Mouse (Mus musculus) c-Kit-positive CD71-negative TER-119-negative erythroid progenitor cells, embryonic 14.5 days (primary cell): ENCODE results near the gene Cfap97d2.

Experiments
- DNase-seq: peaks from one replicate; pipeline ENCODE4 v3.0.0-alpha.2; 2013; ENCODE audit warnings: low read depth

Cfap97d2 gene

DNA sequence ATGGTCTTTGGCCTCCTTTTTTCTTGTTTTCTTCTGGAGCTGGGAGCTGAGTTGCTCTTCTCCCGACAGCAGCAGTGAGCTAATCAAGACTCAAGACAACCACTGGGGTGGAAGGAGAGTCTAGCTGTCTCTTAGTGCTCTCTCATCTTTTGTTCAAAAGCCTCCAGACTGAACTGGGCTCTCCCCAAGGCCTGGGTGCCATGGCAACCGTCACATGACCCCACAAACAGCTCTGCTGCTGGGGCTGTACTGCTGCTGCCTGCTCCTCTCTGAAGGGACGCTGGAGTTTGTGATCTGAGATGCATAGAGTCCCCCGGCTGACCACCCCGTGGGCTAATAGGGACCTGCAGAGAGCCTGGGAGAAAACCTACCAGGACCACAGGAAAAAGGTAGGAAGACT, at the start of gene Cfap97d2:
Gene Cfap97d2 (plus strand): TSS at position 222 of the 400 bp plus-strand sequence.
- no peak for DNase-seq

DNA sequence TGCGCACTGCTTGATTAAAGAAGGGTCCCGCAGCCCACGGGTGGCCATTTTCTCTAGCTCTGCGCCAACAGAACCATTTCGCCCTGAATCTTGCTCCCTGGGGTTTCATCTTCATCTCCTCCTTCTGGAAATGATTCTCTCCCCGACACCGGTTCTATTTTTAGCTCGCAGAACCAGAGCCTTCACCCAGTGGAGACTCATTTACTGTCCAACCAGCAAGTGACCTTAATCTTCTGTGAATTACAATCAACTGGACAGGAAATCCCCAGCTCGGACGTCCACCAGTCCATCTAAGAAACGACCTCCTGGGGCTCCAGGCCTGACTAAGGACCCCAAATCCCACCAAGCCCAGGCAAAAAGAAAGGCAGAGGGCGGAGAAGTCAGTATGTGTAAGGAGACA, 48.2 kb upstream of the Cfap97d2 start:
- no peak for DNase-seq

DNA sequence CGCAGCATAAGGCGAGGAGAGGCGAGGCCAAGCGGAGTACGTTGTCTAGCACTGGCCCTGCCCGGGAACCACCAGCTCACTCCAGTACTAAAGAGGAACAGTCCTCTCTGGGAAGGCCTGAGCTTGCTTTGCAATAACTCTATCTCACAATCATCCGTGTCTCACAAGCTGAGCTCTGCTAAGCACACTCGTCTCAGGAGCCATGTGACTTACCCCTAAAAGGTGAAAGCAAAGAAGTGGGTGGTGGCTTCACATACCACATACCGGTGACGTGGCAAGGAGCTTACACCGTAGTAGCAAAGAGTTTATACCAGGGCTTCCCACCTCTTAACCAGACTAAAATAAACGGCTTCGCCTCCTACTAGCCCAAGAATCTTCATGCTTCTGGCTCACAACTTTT, 45.4 kb upstream of the Cfap97d2 start:
- no peak for DNase-seq

DNA sequence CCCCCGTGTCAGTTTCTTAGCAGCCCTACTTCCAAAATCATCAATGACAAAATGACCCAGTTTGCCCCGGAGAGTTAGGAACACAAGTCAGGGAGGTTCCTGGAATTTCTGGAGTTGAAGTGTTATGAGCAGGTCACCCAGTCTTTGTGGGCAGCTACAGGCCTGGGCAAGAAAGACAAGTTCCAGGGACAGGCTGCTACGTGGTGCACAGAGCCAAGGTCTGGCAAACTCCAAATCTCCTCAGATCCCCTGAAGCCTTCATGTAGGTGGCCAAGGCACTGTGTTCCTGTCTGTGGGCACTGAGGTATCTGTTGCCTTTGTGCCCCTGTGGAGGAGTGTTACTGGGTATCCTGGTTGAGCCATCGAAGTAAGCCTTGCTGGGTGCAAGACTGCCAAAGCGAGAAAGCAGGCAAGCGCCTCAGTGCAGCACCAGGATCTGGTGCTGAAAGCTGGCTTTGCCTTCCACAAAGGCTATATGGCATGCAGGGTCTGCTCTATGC, 40.9 kb upstream of the Cfap97d2 start:
- no peak for DNase-seq

DNA sequence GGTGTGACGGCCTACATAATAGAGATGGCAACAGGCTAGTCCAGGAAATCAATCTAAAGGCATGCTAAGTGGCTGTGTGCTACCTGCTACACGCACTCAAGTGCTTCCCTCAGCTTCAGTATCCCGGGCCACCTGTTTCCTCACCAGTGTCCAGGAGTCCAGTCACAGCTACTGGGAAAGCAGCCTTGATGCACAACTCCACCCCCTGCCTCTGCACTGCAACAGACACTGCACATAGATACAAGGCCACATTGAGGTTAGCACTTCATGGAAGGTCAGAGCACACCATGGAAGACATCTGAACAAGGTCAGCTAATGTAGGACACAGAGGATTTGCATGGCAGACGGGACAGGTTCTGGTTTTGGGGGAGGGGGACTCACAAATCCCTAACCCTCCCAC, 40.2 kb upstream of the Cfap97d2 start:
- no peak for DNase-seq

DNA sequence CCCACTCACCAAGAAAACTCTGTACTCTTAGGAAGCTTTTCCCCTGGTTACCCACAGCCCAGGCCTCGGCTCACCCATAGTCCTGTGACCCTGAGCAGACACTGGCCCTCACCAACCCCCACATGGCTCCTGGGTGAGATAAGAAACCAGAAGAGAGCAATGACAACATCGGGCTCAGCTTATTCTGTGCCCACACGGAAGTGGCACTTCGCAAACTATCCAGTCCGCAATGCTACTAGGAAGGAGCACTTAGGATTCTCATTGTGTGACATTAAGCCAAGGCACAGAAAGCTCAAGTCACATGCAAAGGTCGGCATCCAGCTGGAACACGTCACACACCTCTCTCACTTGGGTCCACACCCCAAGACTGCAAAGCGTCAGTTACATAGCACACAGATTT, 39.7 kb upstream of the Cfap97d2 start:
- DNase-seq: no peak

DNA sequence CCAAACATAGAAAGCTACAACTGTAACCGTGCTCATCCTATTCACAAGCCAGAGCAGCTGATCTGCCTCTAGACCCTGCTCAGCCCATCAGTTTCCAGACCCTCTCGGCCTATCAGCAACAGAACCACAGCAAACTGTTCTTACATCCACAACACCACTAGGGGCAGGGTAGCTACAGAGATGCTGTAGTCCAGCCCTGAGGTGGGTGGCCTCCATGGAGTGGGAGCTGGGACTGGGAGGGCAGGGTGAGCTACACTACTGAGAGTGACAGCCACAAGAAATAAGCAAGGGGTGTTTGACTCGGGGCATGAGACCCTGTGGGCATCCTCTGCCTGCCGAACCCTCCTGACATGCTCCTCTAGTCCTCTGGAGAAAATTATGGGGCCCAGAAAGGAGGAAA, 37.8 kb upstream of the Cfap97d2 start:
- no peak for DNase-seq

DNA sequence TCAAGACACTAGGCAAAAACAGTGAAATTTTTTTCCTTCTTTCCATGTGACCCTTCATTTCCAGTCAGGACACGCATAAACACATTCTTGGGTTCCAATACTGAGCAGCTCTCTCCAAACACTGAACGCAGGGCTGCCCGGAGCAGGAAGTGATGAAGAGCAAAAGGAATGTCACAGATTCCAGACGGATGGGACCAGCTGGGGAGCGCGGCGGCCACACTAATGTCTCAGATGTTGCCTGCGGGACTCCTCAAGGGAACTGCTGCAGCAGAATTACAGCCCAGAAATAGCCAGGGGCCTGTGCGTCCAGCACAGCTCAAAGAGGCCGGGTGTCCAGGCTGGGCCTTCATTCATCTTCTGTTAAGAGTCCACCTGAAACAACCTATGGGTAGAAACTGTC, 37.3 kb upstream of the Cfap97d2 start:
- DNase-seq: no peak

DNA sequence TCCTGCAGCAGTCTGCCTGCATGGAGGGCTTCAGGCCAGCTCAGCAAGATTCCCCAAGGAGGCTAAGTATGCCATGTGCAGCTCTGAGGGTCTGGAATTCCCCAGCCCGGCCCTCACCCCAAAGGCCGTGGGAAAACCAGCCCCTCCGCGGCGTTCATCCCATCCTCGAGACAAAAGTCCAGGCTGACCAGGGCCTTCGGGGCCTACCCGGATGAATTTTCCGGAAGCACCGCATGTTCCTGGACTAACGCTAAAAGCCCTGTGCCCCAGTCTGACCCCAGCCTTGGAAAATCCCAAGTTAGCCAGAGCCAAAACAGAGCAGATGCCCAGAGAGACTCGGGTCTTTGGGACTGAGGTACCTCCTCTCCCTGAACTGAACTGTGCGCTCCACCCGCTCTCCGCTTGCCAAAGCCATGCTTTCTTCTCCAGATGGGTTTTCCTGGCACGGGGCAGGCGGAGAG, 35.6 kb upstream of the Cfap97d2 start:
- no peak for DNase-seq

DNA sequence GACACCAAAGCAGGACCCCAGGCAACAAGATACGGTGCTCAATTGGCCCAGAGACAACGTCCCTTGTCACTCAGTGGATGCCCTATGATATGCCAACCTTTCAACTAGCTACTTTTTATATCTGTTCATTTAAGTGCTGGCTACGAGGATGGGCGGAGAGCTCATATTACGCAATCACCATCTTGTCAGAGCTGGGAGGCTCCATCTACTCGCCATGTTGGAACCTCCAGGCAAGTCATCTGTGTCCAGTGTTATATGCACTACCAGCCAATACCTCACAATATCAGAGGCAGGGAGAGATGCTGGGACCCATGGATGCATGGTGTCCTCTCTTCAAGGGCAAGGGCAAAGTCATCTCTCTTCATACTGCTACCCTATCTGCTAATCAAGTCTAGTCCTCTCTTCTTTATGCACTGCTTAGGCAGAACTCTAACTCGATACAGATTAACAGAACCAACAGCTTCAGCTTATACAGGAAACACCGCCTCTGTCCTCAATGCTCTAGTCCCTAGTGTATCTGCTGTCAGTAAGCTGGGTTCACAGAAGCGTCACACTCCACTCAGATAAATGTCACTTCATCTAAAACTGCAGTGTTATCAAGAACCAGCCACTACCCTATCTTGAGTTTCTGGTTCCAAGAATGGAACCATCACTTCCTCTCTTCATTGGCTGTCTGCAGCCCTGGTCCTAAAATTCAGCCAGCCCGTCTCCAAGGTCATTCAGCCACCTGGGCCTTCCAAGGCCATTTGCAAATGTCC, 34.3 kb upstream of the Cfap97d2 start:
- no peak for DNase-seq

DNA sequence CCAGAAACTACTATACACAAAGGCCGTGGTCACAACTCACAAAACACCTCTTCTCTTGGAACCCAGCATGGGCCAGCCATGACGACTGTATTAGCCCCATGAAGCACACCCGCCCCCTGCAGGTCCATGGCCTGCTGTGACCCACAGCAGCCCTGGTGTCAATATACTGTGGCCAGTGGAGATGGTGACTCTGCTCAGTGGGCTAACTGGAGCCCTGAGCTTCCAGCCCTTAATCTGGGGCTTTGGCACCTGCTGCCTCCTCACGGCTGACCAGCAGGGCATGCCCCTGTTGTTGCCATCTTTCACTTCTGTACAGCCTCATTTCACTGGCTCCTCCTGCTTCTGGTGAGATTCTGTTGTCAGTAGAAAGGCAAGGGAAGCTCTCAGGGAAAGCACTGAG, 32.5 kb upstream of the Cfap97d2 start:
- no peak for DNase-seq

DNA sequence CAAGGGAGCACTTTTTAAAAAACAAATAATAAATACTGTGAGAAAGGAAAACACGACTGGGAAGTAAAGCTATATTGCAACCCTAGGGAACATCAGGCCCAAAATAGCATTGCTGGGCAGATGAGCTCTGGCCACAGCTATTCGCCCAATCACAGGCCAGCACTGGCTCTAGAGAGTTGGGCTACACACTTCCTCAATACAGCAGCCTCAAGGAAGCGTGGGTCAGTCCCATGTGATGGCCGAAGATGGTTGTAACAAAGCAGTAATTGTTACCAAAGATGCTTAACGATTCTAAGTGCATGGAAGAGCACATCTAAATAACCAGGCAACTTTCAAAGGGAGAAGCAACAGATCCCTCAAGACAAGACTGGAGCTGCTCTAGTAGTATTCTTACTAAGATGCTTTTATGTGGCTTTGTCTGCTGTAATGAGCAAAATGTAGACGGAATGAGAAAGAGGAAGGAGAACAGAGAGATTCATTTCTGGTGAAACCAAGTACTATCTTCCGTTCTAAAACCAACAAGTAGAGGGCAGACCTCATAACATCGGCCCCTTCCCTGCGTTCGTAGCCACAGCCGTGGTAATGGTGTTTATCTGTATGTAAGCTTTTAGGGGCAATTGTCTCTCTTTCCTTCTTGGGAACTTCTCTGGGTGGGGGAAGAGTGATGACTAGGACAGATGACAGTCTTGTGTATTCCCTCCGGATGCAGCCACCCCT, 31.2 kb upstream of the Cfap97d2 start:
- no peak for DNase-seq

DNA sequence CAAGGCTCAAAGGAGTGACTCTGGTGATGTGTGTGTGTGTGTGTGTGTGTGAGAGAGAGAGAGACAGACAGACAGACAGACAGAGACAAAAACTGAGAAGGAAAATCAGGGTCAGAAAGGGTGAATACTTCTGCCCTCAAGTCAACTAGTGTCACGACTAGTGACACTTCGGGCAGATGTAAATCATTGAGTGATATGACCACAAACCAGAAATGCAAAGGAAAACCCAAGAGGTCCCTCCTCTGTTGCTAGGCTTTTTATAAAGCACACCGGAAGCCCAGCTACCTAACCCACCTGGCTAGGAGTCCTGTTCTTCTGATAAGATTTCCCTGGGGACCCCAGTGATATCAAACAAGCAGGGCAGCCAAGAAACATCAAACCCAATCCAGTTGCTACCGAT, 30.6 kb upstream of the Cfap97d2 start:
- DNase-seq: no peak

DNA sequence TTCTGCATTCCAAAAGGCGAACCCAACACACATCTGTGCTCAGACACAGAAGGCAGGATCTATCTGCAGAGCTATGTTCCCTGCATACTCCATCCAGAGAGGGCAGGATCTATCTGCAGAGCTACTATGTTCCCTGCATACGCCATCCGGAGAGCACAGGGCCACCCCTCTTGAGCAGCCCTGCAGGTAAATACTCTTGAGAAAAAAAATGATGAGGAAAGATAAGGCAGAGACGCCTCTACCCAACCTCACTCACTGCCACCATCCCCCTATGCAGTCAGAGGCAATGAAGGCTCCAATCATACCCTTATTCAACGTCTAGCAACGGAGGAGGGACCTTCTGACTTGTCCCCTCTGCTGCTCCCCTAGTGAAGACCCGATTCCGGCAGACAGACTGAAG, 30.2 kb upstream of the Cfap97d2 start:
- DNase-seq: no peak

DNA sequence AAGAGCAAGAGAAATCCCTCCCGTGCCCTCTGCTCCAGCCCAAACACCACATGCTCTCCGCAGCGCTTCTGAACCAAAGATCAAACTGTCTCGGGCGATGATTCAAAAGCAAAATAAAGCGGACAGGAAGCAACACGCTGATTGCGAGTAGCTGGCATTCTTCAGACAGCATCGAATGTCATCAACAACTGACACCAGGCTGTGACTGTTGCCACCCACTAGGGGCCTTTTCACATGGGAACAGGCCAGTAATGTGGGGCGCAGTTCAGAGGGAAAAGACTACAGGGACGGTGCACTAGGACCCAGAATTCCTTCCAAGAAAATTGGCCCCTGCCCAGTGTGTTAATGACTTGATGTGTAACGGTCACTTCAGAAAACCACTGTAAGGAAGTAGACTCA, 29.4 kb upstream of the Cfap97d2 start:
- DNase-seq: no peak

DNA sequence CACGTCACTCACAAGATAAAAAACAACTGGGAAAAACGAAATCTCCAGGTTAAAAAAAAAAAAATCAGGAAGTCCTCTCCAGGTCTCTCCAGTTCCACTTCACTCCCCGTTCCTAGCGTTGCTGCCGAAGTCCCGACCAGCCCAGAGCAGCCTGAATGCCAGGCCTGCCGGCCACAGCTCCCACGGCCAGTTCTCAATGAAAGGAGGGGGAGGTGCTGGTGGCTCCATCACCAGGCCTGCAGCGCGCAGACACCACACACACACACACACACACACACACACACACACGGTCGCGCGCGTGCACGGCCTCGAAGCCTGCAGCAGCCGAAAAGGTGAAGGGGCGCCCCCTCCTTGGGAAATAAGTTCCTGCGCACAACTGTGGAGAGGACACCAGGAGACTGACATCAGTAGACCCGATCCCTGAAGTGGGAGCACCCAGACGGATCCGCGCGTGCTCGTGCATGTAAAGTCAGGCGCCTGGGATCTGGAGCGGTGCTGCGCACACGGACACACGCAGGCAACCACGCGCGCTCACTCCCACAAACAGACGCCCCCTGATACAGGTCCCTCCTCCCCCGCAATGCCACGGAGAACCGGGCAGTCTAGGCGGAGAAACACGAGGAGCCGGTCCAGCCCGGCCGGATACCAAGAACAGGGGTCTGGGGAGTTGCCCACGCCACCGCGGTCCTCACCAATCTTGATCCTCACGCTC, 28.8 kb upstream of the Cfap97d2 start:
- DNase-seq: no peak

DNA sequence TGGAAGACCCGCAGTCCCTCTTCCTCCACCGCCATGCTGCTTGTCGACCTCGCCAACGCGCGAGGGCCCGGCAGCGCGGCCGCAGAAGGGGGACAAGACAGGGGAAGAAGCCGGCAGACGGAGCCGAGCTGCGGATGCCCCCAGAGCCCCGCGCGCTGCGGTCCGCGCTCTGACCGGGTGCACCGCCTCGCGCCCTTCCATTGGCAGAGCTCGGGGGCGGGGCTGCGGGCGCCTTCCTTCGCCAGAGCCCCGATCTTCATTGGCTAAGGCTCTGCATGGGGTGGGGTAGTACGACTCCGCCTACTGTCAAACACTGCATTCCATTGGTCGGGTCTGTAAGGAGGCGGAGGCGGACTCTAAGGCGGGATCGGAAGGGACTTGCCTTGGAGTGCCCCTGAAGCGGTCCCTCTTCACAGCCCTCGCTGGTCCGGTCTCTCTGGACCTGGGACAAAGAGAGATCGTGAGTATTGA, 28.2 kb upstream of the Cfap97d2 start, which contains the start of gene Rasa3:
Gene Rasa3 (minus strand): TSS at position 191 of the 471 bp plus-strand sequence.
- peak; percentile 92 for DNase-seq

DNA sequence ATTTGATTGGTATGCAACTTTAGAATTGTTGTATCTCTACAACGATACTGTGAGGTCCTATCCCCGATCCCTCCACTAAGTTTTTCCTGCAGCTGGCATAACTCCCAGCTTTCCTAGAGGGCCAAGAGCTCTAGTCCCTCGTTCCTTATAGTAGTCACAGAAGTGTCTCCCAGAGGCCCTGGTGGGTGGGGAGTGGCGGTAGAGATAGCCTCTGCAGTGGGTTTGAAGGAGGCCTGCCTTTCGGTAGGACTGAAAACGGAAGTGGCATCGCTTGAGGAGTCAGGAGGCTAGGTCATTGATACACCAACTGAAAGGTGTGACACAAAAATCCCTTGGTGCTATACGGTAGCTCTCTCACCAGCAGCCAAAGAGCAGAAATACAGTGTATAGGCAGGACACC, 27.5 kb upstream of the Cfap97d2 start:
- DNase-seq: no peak

DNA sequence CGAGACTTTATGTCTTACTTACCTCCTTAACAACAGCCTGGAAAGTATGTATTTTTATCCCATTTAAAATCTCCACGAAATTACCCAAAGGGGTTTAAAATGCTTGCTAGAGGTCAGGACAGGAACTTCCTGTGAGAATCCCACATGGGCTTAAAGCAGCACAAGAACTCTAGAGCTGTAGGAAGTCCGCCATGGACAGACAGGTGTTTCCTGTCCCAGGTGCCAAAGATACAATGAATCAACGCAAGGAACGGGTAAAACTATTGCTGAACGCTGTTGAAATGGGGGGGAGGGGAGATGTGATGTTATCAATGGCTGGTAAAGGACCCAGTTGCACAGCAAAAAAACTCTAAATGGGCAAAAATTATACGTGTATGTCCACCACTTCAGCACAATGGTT, 21.6 kb upstream of the Cfap97d2 start:
- DNase-seq: no peak

DNA sequence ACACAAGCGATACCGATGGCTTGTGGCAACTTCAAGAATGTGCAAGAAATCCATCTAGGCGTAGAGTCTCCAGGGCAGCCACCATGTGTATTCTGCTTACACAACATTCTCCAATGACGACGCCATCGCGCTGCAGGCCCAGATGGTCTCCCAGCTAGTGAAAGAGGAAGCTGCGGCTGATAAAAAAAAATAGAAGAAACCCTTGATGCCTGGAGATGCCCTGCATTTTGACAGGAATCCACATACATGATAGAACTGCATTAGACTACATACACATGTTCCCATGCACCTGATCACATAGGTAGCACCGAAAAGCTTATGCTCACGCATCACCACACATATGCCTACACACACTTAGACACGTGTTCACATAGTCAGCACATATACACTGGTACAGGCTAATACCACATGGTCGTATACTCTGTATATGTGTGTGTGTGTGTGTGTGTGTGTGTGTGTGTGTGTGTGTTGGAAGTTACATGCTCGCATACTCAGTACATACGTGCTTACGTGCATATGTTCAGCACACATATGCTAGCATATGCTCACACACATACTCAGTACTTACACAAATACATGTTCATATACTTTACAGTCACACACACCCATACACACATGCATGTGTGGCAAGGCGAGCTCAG, 19.9 kb upstream of the Cfap97d2 start:
- DNase-seq: no peak

DNA sequence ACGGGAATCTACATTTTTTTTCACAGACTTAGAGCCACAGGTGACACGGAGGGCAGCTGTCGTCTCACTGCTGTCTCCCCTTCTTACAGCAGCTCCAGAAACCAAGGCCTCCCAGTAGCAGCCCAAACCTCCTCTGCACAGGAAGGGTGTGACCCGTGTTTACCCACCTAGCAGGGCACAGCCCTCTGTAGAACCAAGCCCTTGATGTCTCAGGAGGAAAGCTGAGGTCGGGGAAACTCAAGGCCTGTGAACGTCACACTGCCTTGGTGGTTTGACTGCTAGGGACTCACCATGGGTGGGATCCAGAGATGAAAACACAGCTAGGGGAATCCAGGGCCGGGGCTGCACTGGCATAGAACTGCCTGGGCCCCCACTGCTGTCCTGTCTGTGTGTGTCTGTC, 19.3 kb upstream of the Cfap97d2 start:
- no peak for DNase-seq

DNA sequence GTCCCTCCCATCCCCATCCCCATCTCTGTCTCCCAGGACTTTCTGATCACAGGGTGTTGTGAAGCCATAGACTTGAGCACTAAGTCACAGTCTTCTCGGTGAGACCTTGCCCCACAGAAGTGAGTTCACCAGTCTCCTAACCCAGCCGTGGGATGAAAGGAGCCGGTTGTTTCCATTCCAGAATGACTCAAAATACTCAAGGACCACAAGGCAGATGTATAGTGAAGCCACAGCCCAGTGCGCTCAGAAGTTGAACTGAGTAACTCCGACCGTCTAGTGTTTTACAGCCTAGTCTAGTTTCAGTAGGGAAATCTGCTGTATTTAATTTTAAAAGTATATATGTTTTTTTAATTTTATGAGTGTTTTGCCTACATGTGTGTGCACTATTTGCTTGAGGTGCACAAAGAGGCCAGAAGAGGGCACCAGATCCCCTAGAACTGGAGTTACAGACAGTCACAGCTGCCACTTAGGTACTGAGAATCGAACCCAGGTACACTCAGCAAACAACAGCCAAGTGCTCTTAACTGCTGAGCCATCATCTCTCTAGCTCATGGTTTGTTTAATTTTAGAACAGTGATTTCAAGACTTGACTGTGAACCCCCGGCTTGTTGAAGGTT, 18.5 kb upstream of the Cfap97d2 start:
- no peak for DNase-seq
